9 mouse cellular contexts compared by ENCODE assay signal in the genomic region with DNA sequence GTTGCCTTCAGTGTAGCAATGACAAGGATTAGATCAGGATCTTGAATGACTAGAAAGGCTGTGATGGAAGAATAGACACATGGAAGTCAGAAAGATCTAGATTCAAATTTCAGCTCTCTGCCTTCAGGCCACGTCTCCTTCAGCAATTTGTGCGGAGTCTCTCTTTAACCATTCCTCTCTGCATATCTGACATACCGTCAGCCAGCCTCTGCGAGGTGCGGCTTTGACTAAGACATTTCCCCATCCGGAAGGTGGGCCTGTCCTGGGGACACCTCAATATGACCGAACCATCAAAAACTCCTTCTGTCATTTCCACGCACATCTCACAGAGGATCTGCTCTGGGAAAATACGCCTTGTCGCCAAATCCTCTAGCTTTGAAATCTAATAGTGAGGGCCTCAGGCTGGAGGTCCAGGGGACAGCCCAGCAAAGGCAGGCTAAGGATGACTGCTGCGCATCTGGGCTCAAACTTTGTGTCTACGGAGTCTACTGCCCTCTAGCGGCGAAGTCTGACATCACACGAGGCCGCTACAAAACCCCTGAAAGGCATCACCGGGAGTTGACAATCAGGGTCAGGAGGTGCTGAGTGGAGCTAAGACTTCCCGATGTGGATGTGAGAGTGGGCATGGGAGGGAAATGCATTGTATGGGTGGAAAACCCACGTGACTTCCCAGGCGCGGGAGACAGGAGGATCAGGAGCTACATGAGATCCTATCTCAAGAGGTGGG. TPM values are rescaled to one million over a fixed set of nuclear protein-coding genes. Genes with fewer than 3 reads are reported as not detected.
DNase-seq lines count a peak whose midpoint lies in the region; ATAC-seq and TF ChIP-seq lines count a peak whose summit lies in the region.
"Had no signal": no experiment of that assay in that cellular context is flagged by ENCODE, and none has a peak within 500 bp of the region (broad histone marks: within the 10 kb centered on the region; RNA-seq: fewer than 3 reads in every experiment).

No protein-coding gene starts in this region.

- H3K4me1 ChIP-seq in lung, adult 2 months (ENCODE audit: control insufficient read depth, insufficient read depth, low read length) = no peaks in the 10 kb centered on the region

- H3K4me3 ChIP-seq in lung, adult 2 months (replicated peaks; ENCODE audit: extremely low read depth, low read depth, low read length) = no peak overlapping the region
- H3K4me3 ChIP-seq: hindbrain, embryonic 15.5 days had no signal

- WGBS in lung, adult 2 months = 19% methylated on average over 21 of the region's 21 CpGs

- no peak for TF ChIP-seq POLR2A in lung, adult 2 months (IDR thresholded peaks at IDR 0.05; ENCODE audit: borderline replicate concordance, extremely low read depth, low read depth, low read length)

- ATAC-seq in granulocyte monocyte progenitor cell, adult 5-6 weeks (replicated peaks; ENCODE audit: poor library complexity, severe bottlenecking) = peak; percentile 66

- peak; percentile 93 for TF ChIP-seq CTCF in lung, adult 2 months (IDR thresholded peaks at IDR 0.05; ENCODE audit: insufficient read depth, low read length)

- DNase-seq in CD4-positive helper T cell, adult 2 months (ENCODE audit: low read depth, low spot score) = peak; percentile 68
- DNase-seq in NIH3T3 (ENCODE audit: low read depth) = peak; percentile 88
- DNase-seq in cerebellum, postnatal 25 days = peak; percentile 80 to 88
- DNase-seq in kidney, postnatal 10 days = peak; percentile 85
- peak; percentile 68 for DNase-seq in lung, adult 2 months
- DNase-seq in retina, postnatal 1 day = peak; percentile 86
- peak; percentile 66 for DNase-seq in urinary bladder, postnatal 14 days (ENCODE audit: low spot score)

RNA-seq across cellular contexts. Expression of a gene that starts 21.5 kb away (rescaled TPM):
- total RNA-seq in granulocyte monocyte progenitor cell, adult 5-6 weeks (2014; fragmentation: Nextera tagmentation) = 8.1 and 10.9 TPM in 2 replicates
- total RNA-seq in granulocyte monocyte progenitor cell, adult 5-6 weeks (2017) = 6.8 and 9.2 TPM in 2 replicates
- 7.2 and 8.7 TPM in 2 replicates for polyA plus RNA-seq in lung, adult 2 months (2012; rRNA removed)

RNA-seq across cellular contexts. Expression of a gene that starts 31.0 kb away (rescaled TPM):
- total RNA-seq in granulocyte monocyte progenitor cell, adult 5-6 weeks (2014; fragmentation: Nextera tagmentation) = 20.6 and 38.4 TPM in 2 replicates
- 14.9 and 15.9 TPM in 2 replicates for total RNA-seq in granulocyte monocyte progenitor cell, adult 5-6 weeks (2017)
- 19.5 and 21.3 TPM in 2 replicates for polyA plus RNA-seq in lung, adult 2 months (2012; rRNA removed)
